Mouse (Mus musculus) stomach, postnatal 0 days (tissue): ENCODE measurements around the gene Fam206a.

Experiments used
- CTCF ChIP-seq: IDR thresholded peaks from 2 replicates; pipeline ENCODE4 v1.5.1; 2016; ENCODE audit warnings: antibody characterized with exemption, low read depth, mild to moderate bottlenecking, moderate library complexity
- EP300 ChIP-seq: optimal IDR thresholded peaks from 2 replicates; pipeline ENCODE3; 2016; ENCODE audit warnings: antibody characterized with exemption

DNA sequence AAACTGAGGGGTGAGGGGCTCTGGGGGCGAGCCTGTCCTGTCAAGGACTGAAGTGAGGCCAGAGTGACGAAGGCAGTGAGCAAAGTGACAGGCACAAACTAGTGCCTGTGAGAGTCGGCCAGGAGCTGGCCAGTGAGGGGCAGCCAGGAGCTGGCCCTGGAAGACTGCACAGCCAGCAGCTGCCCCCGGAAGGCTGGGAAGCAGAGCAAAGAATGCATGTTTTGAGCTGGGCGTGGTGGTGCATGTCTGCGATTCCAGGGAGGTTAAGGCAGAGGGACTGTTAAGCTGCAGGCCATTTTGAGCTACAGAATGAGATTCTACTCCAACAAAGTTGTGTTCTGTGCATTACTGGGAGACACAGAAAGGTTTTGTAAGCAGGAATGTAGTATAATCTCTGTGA is 48.6 kb downstream of the Fam206a start:
- TF ChIP-seq EP300, result no peak
- peak; percentile 18; the same call in 1 of the 2 replicates for TF ChIP-seq CTCF
